Mouse (Mus musculus) adrenal gland (tissue): ENCODE results near the gene Gm3526.
"Not testable (repeated sequence)": the region's sequence is repeated elsewhere in the genome, so short reads cannot be mapped to it uniquely, and the experiment has no call there.

Experiments
- intact Hi-C: fragments of 180-260 bp; cut with DNase I; formaldehyde crosslinking; loops from one replicate; pipeline ENCODE4 v1.15.1; 2025
- long read RNA-seq, 2 experiments: library from polyadenylated mRNA; unstranded; transcript quantifications; one replicate each; pipeline ENCODE4 v2.0.0; 2020; ENCODE audit warnings: borderline replicate concordance in 1 of 2; ENCODE audit not compliant: insufficient replicate concordance in 1 of 2

Gene Gm3526
- long read RNA-seq, experiment 1 = 0 reads
- long read RNA-seq, experiment 2 = 0 reads

- intact Hi-C loops = not testable (repeated sequence)
These were observed at the start of gene Gm3526 for GRCm38 (mm10) chr14:5260480-5260879. TSS of gene Gm3526 (minus strand) at chr14:5260580.
